Mouse (Mus musculus): ENCODE results near the gene Pex5l. TPM values are rescaled to one million over a fixed set of nuclear protein-coding genes. Genes with fewer than 3 reads are reported as not detected.

Pex5l gene
- total RNA-seq, 2 experiments from 2014 or later, result 0.78 to 0.91 TPM

DNA sequence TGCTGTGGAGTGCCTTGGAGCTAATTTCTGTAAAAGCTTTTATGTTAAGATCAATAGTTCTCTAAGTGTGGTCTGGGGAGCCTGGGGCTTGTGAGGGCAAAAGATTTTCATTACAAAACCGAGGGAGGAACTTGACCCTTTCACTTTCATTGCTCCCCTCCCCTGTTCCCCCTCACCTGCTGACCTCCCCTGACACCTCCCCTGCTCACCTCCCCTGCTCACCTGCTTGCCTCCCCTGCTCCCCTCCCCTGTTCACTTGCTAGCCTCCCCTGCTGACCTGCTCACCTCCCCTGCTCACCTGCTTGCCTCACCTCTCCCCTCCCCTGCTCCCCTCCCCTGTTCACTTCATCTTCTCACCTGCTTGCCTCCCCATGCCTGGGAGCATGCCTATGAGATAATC is 191.7 kb downstream of the Pex5l start:
- DNase-seq (ENCODE audit: low spot score in 2 of 2), result no peak

DNA sequence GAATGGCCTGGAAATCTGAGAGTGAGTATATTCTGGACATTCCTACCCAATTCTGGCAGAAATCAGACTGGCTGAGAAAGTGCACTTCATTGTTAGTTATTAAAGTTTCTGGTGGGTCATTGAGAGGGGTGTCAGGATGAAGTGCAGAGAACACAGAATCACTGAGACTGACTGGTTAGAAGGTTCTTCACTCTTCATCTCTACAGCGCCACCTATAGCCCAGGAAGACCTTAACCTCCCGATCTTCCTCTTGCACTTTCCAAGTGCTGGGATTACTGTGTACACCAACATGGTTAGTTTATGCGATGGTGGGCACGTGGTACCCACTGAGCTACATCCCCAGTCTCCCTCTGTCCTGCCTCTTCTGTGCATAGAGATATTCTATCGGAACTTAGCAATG is 195.6 kb downstream of the Pex5l start:
- no peak for DNase-seq (ENCODE audit: low spot score in 2 of 2)

DNA sequence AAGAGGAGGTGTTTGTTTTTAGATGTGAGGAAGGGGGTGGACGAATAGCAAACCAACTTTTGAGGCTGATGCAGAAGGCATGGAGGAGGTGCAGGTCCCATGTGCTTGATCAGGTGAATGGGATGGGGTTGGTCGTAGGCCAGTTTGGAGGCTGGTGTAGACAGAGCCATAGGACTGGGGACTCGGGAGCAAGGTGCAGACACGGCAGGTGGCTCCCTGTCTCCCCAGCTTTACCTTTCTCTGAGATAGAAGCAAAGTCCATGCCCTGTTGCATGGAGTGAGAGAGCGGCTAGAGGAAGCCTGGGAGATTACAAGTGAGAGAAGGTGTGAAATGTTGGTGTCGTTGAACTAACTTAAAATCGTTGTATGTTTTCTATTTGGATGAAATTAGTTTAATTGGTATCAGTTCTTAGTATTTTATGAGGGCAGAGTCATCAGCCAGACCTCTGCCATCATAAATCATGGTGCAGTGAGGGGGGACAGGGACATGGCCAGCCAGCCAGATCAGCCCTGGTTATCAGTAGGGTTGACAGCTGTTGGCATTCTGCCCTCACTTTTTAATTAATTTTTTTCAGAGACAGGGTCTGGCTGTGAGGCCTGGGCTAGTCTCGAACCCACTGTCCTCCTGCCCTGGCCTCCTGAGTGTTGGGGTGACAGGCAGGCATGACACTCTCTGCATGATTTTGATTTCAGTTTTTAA is 203.1 kb downstream of the Pex5l start:
- DNase-seq (ENCODE audit: low spot score in 2 of 2), result no peak

DNA sequence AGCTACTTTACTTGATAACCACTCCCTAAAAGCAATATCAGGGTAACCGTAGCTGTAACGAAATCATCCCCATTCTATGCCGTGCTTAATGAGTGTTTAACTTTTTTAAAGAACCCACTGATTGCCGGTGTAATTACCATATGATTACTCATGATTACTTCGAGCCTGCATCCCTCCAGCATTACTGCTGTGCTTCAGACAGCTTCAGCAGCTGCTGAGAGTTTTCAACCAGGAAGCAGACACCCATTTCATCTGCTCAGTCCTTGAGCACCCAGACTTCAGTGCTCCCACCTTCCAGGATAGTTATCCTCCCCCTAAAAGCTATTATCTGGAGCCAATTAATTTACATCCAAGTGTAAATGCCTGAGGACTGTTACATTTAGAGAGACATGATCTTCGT is 218.9 kb downstream of the Pex5l start:
- no peak for DNase-seq (ENCODE audit: low spot score in 2 of 2)

DNA sequence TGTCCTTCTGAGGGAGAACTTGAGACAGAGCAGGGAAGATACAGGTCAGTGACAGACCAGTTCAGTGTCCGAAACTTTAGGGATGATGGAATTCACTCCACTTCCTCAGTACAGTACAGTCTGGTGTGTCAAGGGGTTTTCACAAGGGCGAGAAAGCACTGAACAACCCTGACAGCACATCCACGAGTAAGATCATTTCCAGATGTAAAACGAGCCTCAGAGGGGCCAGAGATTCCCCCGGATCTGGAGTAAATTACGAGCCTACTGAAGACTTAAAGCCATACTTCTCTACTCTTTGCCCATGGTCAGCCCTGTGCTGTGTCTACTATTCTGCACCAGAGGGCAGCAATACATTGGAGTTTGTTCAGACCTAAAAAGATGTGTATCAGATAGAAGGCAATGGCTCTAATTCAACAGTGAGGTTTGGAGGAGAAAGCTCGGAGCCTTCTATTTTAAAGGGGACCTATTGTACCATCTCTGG is 232.9 kb downstream of the Pex5l start:
- DNase-seq (ENCODE audit: low spot score in 2 of 2), result no peak

DNA sequence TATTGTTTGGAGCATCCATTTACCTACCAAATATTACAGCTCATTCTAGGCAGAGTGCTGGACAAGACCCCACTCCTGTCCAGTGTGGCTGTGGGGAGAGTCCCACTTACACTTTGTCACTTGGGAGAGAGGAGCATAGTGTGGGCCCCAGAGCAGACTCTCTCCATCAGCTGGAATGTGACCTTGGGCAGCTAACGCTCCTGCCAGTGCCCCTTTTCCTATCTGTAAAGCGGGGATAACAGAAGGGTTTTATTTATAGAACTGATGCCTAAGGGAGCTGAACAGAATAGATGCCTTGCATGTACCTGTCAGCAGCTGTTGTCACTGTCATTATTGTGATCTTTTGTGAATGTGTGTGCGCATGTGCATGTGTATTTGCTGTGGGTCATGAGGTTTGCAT is 234.6 kb downstream of the Pex5l start:
- no peak for DNase-seq (ENCODE audit: low spot score in 2 of 2)

DNA sequence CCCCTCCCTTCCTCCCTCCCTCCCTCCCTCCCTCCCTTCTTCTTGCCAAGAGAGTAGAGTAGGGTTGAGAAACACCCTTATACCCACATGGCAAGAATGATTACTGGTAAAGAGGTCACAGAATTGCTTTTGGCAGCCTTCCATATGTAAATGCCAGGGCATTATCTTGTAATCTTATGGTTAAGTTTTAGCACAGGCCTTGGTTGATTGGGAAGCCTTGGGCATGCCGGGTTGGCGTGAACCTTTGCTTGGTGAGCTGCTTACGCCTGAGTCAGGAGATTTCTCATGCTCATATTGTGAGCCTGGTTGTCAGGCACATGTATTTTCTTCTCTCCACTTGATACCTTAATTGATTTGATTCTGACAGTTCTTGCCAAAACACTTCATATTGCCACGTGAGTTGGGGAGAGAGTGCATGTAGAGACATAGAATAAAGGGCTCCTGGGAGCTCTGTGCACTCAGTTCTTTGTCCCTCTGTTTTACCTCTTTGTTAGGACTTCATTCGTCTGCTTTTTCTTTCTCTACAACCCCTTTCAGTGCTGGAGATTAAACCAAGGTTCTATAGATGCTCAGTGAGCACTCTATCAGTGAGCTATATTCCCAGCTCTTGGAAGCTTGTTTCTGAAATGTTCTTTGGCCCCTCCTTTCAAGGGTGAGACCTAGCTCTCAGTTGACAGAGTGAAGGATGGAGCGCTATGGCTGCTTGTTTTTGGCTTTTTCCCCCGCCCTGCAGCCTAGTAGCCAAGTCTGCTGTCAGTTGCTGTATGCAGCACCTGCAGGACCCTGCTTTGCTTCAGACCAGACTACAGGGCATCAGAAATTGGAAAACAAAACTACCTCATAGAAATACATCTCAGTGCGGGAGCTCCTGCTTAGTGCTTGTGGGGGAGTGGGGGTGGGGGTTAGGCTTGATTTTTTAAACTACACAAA is 236.9 kb downstream of the Pex5l start:
- no peak for DNase-seq (ENCODE audit: low spot score in 2 of 2)

DNA sequence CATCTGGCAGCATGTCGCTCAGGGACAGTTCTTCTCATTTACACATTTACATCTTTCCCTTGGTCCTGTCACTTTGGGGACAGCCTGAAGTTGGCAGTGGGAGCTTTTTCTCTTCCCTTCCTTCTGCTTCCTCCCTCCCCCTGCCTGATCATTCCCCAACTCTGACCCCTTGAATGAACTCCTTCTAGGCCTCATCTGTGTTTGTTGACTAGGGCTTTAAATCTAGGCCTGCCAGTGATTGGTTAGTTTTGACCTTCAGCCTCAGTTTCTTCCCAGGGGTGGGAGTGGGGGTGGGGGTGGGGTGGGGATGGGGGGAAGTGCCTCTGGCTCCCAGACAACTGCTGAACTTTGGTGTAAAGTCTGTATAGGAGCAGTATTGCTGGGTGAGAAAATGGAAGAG is 238.4 kb downstream of the Pex5l start:
- DNase-seq (ENCODE audit: low spot score in 2 of 2), result no peak

DNA sequence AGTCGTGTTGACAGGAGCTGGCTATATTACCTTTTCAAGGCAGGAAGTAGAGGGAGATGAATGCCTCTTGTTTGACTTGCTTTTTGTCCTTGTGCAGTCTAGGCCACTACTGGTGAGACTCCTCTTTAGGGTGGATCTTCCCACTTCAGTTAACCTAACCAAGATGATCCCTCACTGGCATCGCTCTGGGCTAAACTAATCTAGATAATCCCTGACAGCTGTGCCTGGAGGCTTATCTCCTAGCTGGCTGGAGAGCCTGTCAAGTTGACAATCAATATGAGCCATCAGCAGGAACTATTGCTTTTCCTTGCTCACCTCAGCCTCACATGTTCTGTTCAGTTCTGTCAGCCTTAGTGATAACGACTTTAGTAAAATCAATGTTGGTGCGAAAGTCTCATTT is 239.6 kb downstream of the Pex5l start:
- DNase-seq (ENCODE audit: low spot score in 2 of 2), result no peak

All from gastrocnemius, postnatal 4 days (tissue).